Mouse (Mus musculus) neutrophil, adult 65 days (primary cell): ENCODE results near the gene Lrit2. TPM values are rescaled to one million over a fixed set of nuclear protein-coding genes. Genes with fewer than 3 reads are reported as not detected.

Experiments
- total RNA-seq: library from RNA; stranded (reverse); gene quantifications from 2 replicates; pipeline ENCODE4 v1.2.4, GENCODE M21; 2023

Lrit2 gene
- not detected in 2 replicates for total RNA-seq

GRCm38 (mm10) chr14:37067629-37068028 lies at the start of gene Lrit2:
Gene Lrit2 (plus strand): TSS chr14:37067929.

GRCm38 (mm10) chr14:37048914-37049410 lies 18.8 kb upstream of the Lrit2 start, which contains the start of gene Rgr:
Gene Rgr (minus strand): TSS chr14:37048964.

DNA sequence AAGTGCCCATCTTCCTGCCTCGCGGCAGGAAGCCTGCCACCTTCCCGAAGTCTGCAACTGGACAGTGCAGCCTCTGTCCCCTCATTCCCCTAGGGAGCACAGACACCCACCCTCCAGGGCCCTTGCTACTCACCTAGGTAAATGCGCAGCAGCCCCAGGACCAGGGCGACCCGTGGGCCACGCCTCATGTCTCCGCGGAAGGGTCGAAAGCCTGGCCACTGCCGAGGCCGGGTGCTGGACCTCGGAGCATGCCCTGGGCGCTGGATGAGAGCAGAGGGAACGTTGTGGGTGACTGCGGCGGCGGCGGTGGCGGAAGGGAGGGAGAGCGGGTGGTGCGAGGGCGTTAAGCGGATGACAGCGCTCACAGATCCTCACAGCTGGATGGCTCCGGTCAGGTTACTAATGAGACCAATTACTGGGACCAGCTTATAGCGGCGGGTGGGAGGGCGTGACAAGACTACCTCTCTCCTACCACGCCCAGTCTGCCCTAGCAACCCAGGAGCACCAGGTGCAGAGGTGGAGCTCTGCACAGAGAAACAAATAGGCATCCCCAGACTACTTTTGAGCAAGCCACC lies 30.3 kb downstream of the Lrit2 start, which contains the start of gene Cdhr1:
Cdhr1 (minus strand) TSS at position 392 of the 575 bp plus-strand sequence.

DNA sequence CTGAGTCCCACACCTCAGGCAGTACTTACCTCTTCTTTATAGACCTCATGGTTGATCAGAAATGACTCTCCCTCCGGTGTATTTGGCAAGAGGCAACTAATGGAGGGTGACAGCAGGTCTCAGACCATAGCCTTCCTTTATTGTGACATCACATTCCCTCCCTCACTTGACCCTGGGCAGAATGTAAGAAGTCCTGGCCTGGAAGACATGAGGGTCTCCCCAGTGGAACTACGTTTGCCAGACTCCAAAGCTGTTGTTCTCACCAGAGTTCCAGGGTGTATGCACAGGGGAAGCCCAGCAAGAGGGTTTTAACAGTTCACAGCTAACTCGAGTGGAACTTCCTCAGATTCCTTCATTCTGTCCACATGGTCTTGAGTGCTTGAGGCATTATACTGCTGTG lies 46.2 kb downstream of the Lrit2 start, which contains the start of gene 2610528A11Rik:
2610528A11Rik (minus strand) TSS at position 101 of the 400 bp plus-strand sequence.

Other genes starting within 250 kb of the Lrit2 start
- gene Ccser2, start 99.2 kb upstream of the Lrit2 start, total RNA-seq: 11.1 and 13.1 TPM in 2 replicates
- not detected in 2 replicates for gene Rgr, start 19.0 kb upstream of the Lrit2 start, total RNA-seq
- gene Lrit1, start 13.1 kb upstream of the Lrit2 start, total RNA-seq: not detected in 2 replicates
- not detected in 2 replicates for gene Cdhr1, start 30.4 kb downstream of the Lrit2 start, total RNA-seq
- gene 2610528A11Rik, start 46.1 kb downstream of the Lrit2 start, total RNA-seq: not detected in 2 replicates
- gene Ghitm, start 67.3 kb downstream of the Lrit2 start, total RNA-seq: 134 and 135 TPM in 2 replicates